9 mouse cellular contexts compared by ENCODE assay signal in the genomic region with DNA sequence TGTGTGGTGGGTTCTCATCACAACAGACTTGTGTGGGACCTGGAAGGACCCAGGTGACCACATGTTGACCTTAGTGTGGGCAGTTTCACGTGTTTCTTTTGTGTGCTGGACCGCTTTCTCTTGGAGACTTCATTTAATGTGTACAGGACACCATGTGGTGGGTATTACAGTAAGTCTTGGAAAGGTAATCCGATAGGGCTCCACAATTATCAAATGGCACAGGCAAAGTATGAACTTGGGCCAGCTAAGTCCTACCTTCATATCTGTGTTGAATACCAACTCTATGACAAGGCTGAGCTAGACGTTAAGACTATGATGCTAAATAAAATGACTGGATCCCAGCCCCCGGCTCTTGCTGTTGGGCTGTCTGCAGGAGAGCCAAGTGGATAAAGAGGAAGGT.
DNase-seq lines count a peak whose midpoint lies in the region; ATAC-seq lines count a peak whose summit lies in the region.
"Had no signal": no experiment of that assay in that cellular context is flagged by ENCODE, and none has a peak within 500 bp of the region (broad histone marks: within the 10 kb centered on the region; RNA-seq: fewer than 3 reads in every experiment).

No protein-coding gene starts in this region.

- H3K9ac ChIP-seq in hindbrain, embryonic 13.5 days = no peak overlapping the region
- no peak overlapping the region for H3K9ac ChIP-seq in embryonic facial prominence, embryonic 11.5 days (replicated peaks; ENCODE audit: low read length)
- peak overlapping the region; percentile 25; the same call in 1 of the 2 replicates for H3K9ac ChIP-seq in heart, embryonic 13.5 days
- H3K9ac ChIP-seq in limb, embryonic 13.5 days = no peak overlapping the region
- H3K9ac ChIP-seq in kidney, embryonic 14.5 days (ENCODE audit: low read depth, low read length) = no peak overlapping the region

- no peaks in the 10 kb centered on the region for H3K9me3 ChIP-seq in hindbrain, embryonic 10.5 days
- H3K9me3 ChIP-seq in hindbrain, embryonic 13.5 days = no peaks in the 10 kb centered on the region
- H3K9me3 ChIP-seq in embryonic facial prominence, embryonic 11.5 days (replicated peaks; ENCODE audit: control insufficient read depth, low read length) = no peaks in the 10 kb centered on the region
- no peaks in the 10 kb centered on the region for H3K9me3 ChIP-seq in heart, embryonic 13.5 days
- H3K9me3 ChIP-seq in limb, embryonic 13.5 days = no peaks in the 10 kb centered on the region
- no peaks in the 10 kb centered on the region for H3K9me3 ChIP-seq in kidney, embryonic 14.5 days (ENCODE audit: control insufficient read depth, low read length)

- DNase-seq in hindbrain, embryonic 10.5 days (ENCODE audit: low spot score) = no peak
- peak; percentile 8 for DNase-seq in embryonic facial prominence, embryonic 11.5 days (ENCODE audit: low spot score)
- DNase-seq in adipocyte (ENCODE audit: low spot score) = no peak
- DNase-seq: kidney, adult 9 months had no signal

- peak overlapping the region; percentile 13; the same call in 1 of the 2 replicates for H3K27ac ChIP-seq in hindbrain, embryonic 10.5 days
- H3K27ac ChIP-seq in hindbrain, embryonic 13.5 days = no peak overlapping the region
- H3K27ac ChIP-seq in embryonic facial prominence, embryonic 11.5 days (replicated peaks; ENCODE audit: low read depth, low read length) = no peak overlapping the region
- peak overlapping the region; percentile 93 for H3K27ac ChIP-seq in heart, embryonic 13.5 days (replicated peaks)
- H3K27ac ChIP-seq in limb, embryonic 13.5 days = peak overlapping the region; percentile 45; the same call in 1 of the 2 replicates
- no peak overlapping the region for H3K27ac ChIP-seq in kidney, embryonic 14.5 days (ENCODE audit: low read depth, low read length)

- H3K4me3 ChIP-seq in hindbrain, embryonic 10.5 days = no peak overlapping the region
- H3K4me3 ChIP-seq in hindbrain, embryonic 13.5 days = no peak overlapping the region
- no peak overlapping the region for H3K4me3 ChIP-seq in embryonic facial prominence, embryonic 11.5 days (ENCODE audit: low read depth, low read length)
- H3K4me3 ChIP-seq in heart, embryonic 13.5 days = no peak overlapping the region
- no peak overlapping the region for H3K4me3 ChIP-seq in limb, embryonic 13.5 days
- no peak overlapping the region for H3K4me3 ChIP-seq in kidney, embryonic 14.5 days (ENCODE audit: low read length)

- 88% methylated on average over 5 of the region's 5 CpGs for WGBS in hindbrain, embryonic 10.5 days
- WGBS in hindbrain, embryonic 13.5 days = 87% methylated on average over 5 of the region's 5 CpGs
- 74% methylated on average over 5 of the region's 5 CpGs for WGBS in embryonic facial prominence, embryonic 11.5 days
- 44% methylated on average over 5 of the region's 5 CpGs for WGBS in heart, embryonic 13.5 days
- WGBS in limb, embryonic 13.5 days = 72% methylated on average over 5 of the region's 5 CpGs
- WGBS in kidney, embryonic 14.5 days = 79% methylated on average over 5 of the region's 5 CpGs

- peaks cover 8% of the 10 kb centered on the region; the same call in 1 of the 2 replicates for H3K4me1 ChIP-seq in hindbrain, embryonic 10.5 days (replicated peaks)
- H3K4me1 ChIP-seq in hindbrain, embryonic 13.5 days (replicated peaks) = 0 out of 2 replicates have a peak, but pooled peaks cover 3% of the 10 kb centered on the region
- peaks cover 4% of the 10 kb centered on the region; the same call in 1 of the 2 replicates for H3K4me1 ChIP-seq in embryonic facial prominence, embryonic 11.5 days (ENCODE audit: control insufficient read depth, insufficient read depth, low read length)
- peaks cover 49% of the 10 kb centered on the region for H3K4me1 ChIP-seq in heart, embryonic 13.5 days
- H3K4me1 ChIP-seq in limb, embryonic 13.5 days = peaks cover 32% of the 10 kb centered on the region
- H3K4me1 ChIP-seq in kidney, embryonic 14.5 days (ENCODE audit: control insufficient read depth, insufficient read depth, low read length) = no peaks in the 10 kb centered on the region

- H3K27me3 ChIP-seq in hindbrain, embryonic 10.5 days (ENCODE audit: insufficient read depth, poor library complexity, severe bottlenecking) = no peaks in the 10 kb centered on the region
- H3K27me3 ChIP-seq in hindbrain, embryonic 13.5 days = no peaks in the 10 kb centered on the region
- no peaks in the 10 kb centered on the region for H3K27me3 ChIP-seq in embryonic facial prominence, embryonic 11.5 days (ENCODE audit: control insufficient read depth, insufficient read depth, low read length)
- H3K27me3 ChIP-seq in heart, embryonic 13.5 days (replicated peaks) = no peaks in the 10 kb centered on the region
- no peaks in the 10 kb centered on the region for H3K27me3 ChIP-seq in limb, embryonic 13.5 days
- H3K27me3 ChIP-seq in kidney, embryonic 14.5 days (ENCODE audit: control insufficient read depth, insufficient read depth, low read length) = no peaks in the 10 kb centered on the region

- no peak for ATAC-seq in hindbrain, embryonic 13.5 days (ENCODE audit: low FRiP score)
- 0 out of 2 replicates have a peak, but pooled peaks have one; percentile 29 for ATAC-seq in embryonic facial prominence, embryonic 11.5 days (replicated peaks; ENCODE audit: insufficient number of reproducible peaks, low FRiP score, low TSS enrichment, low read depth)
- ATAC-seq in heart, embryonic 13.5 days (ENCODE audit: extremely low read depth, insufficient number of reproducible peaks, low FRiP score, low TSS enrichment) = no peak
- ATAC-seq in limb, embryonic 13.5 days (ENCODE audit: low FRiP score, low read depth) = no peak
- ATAC-seq in kidney, embryonic 14.5 days (ENCODE audit: low FRiP score, low TSS enrichment) = no peak

- H3K4me2 ChIP-seq in hindbrain, embryonic 13.5 days = no peak overlapping the region
- H3K4me2 ChIP-seq in embryonic facial prominence, embryonic 11.5 days (ENCODE audit: low read depth, low read length) = no peak overlapping the region
- H3K4me2 ChIP-seq in heart, embryonic 13.5 days = 0 out of 2 replicates have a peak overlapping the region, but pooled peaks have one; percentile 16
- H3K4me2 ChIP-seq in limb, embryonic 13.5 days (replicated peaks) = 0 out of 2 replicates have a peak overlapping the region, but pooled peaks have one; percentile 5
- H3K4me2 ChIP-seq in kidney, embryonic 14.5 days (replicated peaks; ENCODE audit: low read depth, low read length) = no peak overlapping the region
- H3K4me2 ChIP-seq: liver, embryonic 11.5 days had no signal

- H3K36me3 ChIP-seq in hindbrain, embryonic 10.5 days = no peaks in the 10 kb centered on the region
- no peaks in the 10 kb centered on the region for H3K36me3 ChIP-seq in hindbrain, embryonic 13.5 days
- no peaks in the 10 kb centered on the region for H3K36me3 ChIP-seq in embryonic facial prominence, embryonic 11.5 days (replicated peaks; ENCODE audit: control insufficient read depth, insufficient read depth, low read depth, low read length)
- no peaks in the 10 kb centered on the region for H3K36me3 ChIP-seq in heart, embryonic 13.5 days
- no peaks in the 10 kb centered on the region for H3K36me3 ChIP-seq in limb, embryonic 13.5 days
- H3K36me3 ChIP-seq in kidney, embryonic 14.5 days (ENCODE audit: control insufficient read depth, insufficient read depth, low read length) = no peaks in the 10 kb centered on the region

Comparison
In these comparisons a context has a peak if more than half of its experiments do, and no peak if none do; other contexts are left out.
1. H3K27ac ChIP-seq: peak in hindbrain, embryonic 10.5 days (single experiment), heart, embryonic 13.5 days (single experiment) and limb, embryonic 13.5 days (single experiment); none in hindbrain, embryonic 13.5 days (single experiment), embryonic facial prominence, embryonic 11.5 days (single experiment) and kidney, embryonic 14.5 days (single experiment).
2. H3K4me2 ChIP-seq: peak in heart, embryonic 13.5 days (single experiment) and limb, embryonic 13.5 days (single experiment); none in hindbrain, embryonic 13.5 days (single experiment), embryonic facial prominence, embryonic 11.5 days (single experiment) and kidney, embryonic 14.5 days (single experiment).